Comparison of ENCODE assay signal across 20 mouse cellular contexts in genomic region chr14:29222191-29222882, GRCm38 (mm10).
A peak's percentile ranks its signal among the peaks of the same experiment; 100 is the strongest.
DNase-seq lines count a peak whose midpoint lies in the region; ATAC-seq and TF ChIP-seq lines count a peak whose summit lies in the region.
"Had no signal": no experiment of that assay in that cellular context is flagged by ENCODE, and none has a peak within 500 bp of the region (broad histone marks: within the 10 kb centered on the region; RNA-seq: fewer than 3 reads in every experiment).

No protein-coding gene starts in this region.

- H3K4me2 ChIP-seq in hindbrain, embryonic 16.5 days (ENCODE audit: low read length): no peak overlapping the region
- H3K4me2 ChIP-seq: heart, embryonic 11.5 days; hindbrain, embryonic 13.5 days; intestine, embryonic 15.5 days; limb, embryonic 13.5 days; liver, embryonic 13.5 days; lung, embryonic 14.5 days had no signal

- no peak overlapping the region for H3K27ac ChIP-seq in hindbrain, embryonic 16.5 days (ENCODE audit: low read depth, low read length)
- no peak overlapping the region for H3K27ac ChIP-seq in hindbrain, embryonic 10.5 days
- H3K27ac ChIP-seq in cerebellum, adult 2 months (ENCODE audit: insufficient read depth, low read length): no peak overlapping the region
- H3K27ac ChIP-seq: hindbrain, embryonic 13.5 days; intestine, embryonic 15.5 days; limb, embryonic 13.5 days; liver, embryonic 13.5 days had no signal

- no peaks in the 10 kb centered on the region for H3K36me3 ChIP-seq in hindbrain, embryonic 16.5 days (ENCODE audit: control insufficient read depth, insufficient read depth, low read length)
- H3K36me3 ChIP-seq in hindbrain, embryonic 10.5 days: no peaks in the 10 kb centered on the region
- H3K36me3 ChIP-seq: hindbrain, embryonic 13.5 days; intestine, embryonic 15.5 days; limb, embryonic 13.5 days; liver, embryonic 13.5 days had no signal

- no peak overlapping the region for H3K9ac ChIP-seq in hindbrain, embryonic 16.5 days (ENCODE audit: low read depth, low read length)
- H3K9ac ChIP-seq: hindbrain, embryonic 13.5 days; intestine, embryonic 15.5 days; limb, embryonic 13.5 days; liver, embryonic 13.5 days; lung, embryonic 14.5 days had no signal

- no peak for TF ChIP-seq POLR2A in brain, embryonic 14.5 days (IDR thresholded peaks at IDR 0.05; ENCODE audit: borderline replicate concordance, extremely low read depth, insufficient read depth, insufficient read length, poor library complexity, severe bottlenecking)
- TF ChIP-seq POLR2A in cerebellum, adult 2 months (IDR thresholded peaks at IDR 0.05; ENCODE audit: borderline replicate concordance, insufficient read depth, low read length): no peak

- intact Hi-C loops in gastrocnemius, postnatal 36 days (cut with DNase I): no loop called here

- H3K9me3 ChIP-seq in hindbrain, embryonic 16.5 days (ENCODE audit: control insufficient read depth, low read length): no peaks in the 10 kb centered on the region
- H3K9me3 ChIP-seq in hindbrain, embryonic 10.5 days: no peaks in the 10 kb centered on the region
- H3K9me3 ChIP-seq: hindbrain, embryonic 13.5 days; intestine, embryonic 15.5 days; limb, embryonic 13.5 days; liver, embryonic 13.5 days had no signal

- DNase-seq in hindbrain, embryonic 10.5 days (ENCODE audit: low spot score): no peak
- peak; percentile 52 for DNase-seq in brain, embryonic 14.5 days (ENCODE audit: low read depth)
- peak; percentile 73 to 87 for DNase-seq in cerebellum, adult 2 months
- peak; percentile 75 to 77 for DNase-seq in cerebellum, postnatal 36 days
- DNase-seq in layer of hippocampus, postnatal 25 days (ENCODE audit: extremely low spot score in 1 of 2, low spot score in 1 of 2): no peak
- no peak for DNase-seq in gastrocnemius, postnatal 36 days
- DNase-seq: heart, postnatal 10 days; kidney, adult 9 months; kidney, postnatal 25 days; liver, embryonic 13.5 days; lung, embryonic 14.5 days; lung, postnatal 36 days; thymus, postnatal 4 days had no signal

- H3K4me3 ChIP-seq in hindbrain, embryonic 16.5 days (ENCODE audit: low read length): no peak overlapping the region
- H3K4me3 ChIP-seq in hindbrain, embryonic 10.5 days: no peak overlapping the region
- H3K4me3 ChIP-seq in cerebellum, adult 2 months (replicated peaks; ENCODE audit: insufficient read depth, low read depth, low read length): no peak overlapping the region
- H3K4me3 ChIP-seq: hindbrain, embryonic 13.5 days; intestine, embryonic 15.5 days; limb, embryonic 13.5 days; liver, embryonic 13.5 days; myocyte had no signal

- no peaks in the 10 kb centered on the region for H3K27me3 ChIP-seq in hindbrain, embryonic 16.5 days (replicated peaks; ENCODE audit: control insufficient read depth, insufficient read depth, low read length)
- H3K27me3 ChIP-seq in hindbrain, embryonic 10.5 days (ENCODE audit: insufficient read depth, poor library complexity, severe bottlenecking): no peaks in the 10 kb centered on the region
- no peaks in the 10 kb centered on the region for H3K27me3 ChIP-seq in cerebellum, adult 2 months (ENCODE audit: control insufficient read depth, insufficient read depth, low read length)
- H3K27me3 ChIP-seq: hindbrain, embryonic 13.5 days; intestine, embryonic 15.5 days; limb, embryonic 13.5 days; liver, embryonic 13.5 days had no signal

- WGBS in hindbrain, embryonic 16.5 days: 42% methylated on average over 4 of the region's 4 CpGs
- 68% methylated on average over 4 of the region's 4 CpGs for WGBS in hindbrain, embryonic 10.5 days
- WGBS in cerebellum, adult 2 months: 23% methylated on average over 4 of the region's 4 CpGs

- peak; percentile 76 for ATAC-seq in hindbrain, embryonic 16.5 days
- ATAC-seq: forebrain, embryonic 14.5 days; intestine, embryonic 15.5 days had no signal

- H3K4me1 ChIP-seq in hindbrain, embryonic 16.5 days (ENCODE audit: control insufficient read depth, insufficient read depth, low read depth, low read length): no peaks in the 10 kb centered on the region
- 0 out of 2 replicates have a peak, but pooled peaks cover 5% of the 10 kb centered on the region for H3K4me1 ChIP-seq in hindbrain, embryonic 10.5 days (replicated peaks)
- peaks cover 17% of the 10 kb centered on the region; the same call in 1 of the 2 replicates for H3K4me1 ChIP-seq in cerebellum, adult 2 months (ENCODE audit: control insufficient read depth, insufficient read depth, low read length)
- H3K4me1 ChIP-seq: hindbrain, embryonic 13.5 days; intestine, embryonic 15.5 days; liver, embryonic 13.5 days had no signal

- no peak for TF ChIP-seq CTCF in brain, embryonic 14.5 days (IDR thresholded peaks at IDR 0.05; ENCODE audit: borderline replicate concordance, extremely low read depth, insufficient read depth, insufficient read length)
- no peak for TF ChIP-seq CTCF in cerebellum, adult 2 months (IDR thresholded peaks at IDR 0.05; ENCODE audit: borderline replicate concordance, insufficient read depth, low read depth, low read length)

Comparison
In these comparisons a context has a peak if more than half of its experiments do, and no peak if none do; other contexts are left out.
1. DNase-seq: peak in brain, embryonic 14.5 days (single experiment), cerebellum, adult 2 months (2 of 2) and cerebellum, postnatal 36 days (2 of 2); none in hindbrain, embryonic 10.5 days (single experiment), layer of hippocampus, postnatal 25 days (0 of 2) and gastrocnemius, postnatal 36 days (0 of 2).